Mouse (Mus musculus): ENCODE data around the gene Nrbf2.

DNA sequence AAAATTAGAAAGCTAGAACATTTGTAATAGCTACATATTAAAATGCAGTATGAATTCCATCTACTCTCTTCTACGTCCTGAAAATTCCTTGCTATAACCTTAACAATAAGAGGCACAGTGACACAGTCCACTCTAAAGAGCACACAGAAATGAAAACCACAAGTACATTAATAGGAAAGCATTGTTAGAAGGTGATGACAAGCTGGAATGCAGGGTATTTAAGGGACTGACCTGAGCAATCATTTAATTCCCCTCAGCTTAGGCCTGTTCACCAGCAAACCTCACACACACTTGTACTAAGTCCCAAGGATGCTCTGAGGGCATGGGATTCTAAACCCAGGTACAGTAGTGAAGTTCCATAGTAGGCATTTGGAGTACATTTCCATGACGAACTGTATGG, 2.6 kb downstream of the Nrbf2 start:
- TF ChIP-seq POLR2A (IDR thresholded peaks at IDR 0.05; ENCODE audit: extremely low read depth, insufficient read depth, low read length) (no peak), CTCF (IDR thresholded peaks at IDR 0.05; ENCODE audit: extremely low read depth, insufficient read depth, low read length) (no peak)
